Mouse (Mus musculus) c-Kit-positive CD71-negative TER-119-negative erythroid progenitor cells, embryonic 14.5 days (primary cell): ENCODE measurements around the gene Pfdn5.
A peak's percentile ranks its signal among the peaks of the same experiment; 100 is the strongest.

Experiments used
- DNase-seq: peaks from one replicate; pipeline ENCODE4 v3.0.0-alpha.2; 2013; ENCODE audit warnings: low read depth

Pfdn5 gene

GRCm38 (mm10) chr15:102326022-102326576 lies at the start of gene Pfdn5:
Pfdn5 (plus strand) TSS chr15:102326116.
- peak; percentile 81 for DNase-seq

GRCm38 (mm10) chr15:102278726-102279091 lies 47.2 kb upstream of the Pfdn5 start:
- DNase-seq: no peak

DNA sequence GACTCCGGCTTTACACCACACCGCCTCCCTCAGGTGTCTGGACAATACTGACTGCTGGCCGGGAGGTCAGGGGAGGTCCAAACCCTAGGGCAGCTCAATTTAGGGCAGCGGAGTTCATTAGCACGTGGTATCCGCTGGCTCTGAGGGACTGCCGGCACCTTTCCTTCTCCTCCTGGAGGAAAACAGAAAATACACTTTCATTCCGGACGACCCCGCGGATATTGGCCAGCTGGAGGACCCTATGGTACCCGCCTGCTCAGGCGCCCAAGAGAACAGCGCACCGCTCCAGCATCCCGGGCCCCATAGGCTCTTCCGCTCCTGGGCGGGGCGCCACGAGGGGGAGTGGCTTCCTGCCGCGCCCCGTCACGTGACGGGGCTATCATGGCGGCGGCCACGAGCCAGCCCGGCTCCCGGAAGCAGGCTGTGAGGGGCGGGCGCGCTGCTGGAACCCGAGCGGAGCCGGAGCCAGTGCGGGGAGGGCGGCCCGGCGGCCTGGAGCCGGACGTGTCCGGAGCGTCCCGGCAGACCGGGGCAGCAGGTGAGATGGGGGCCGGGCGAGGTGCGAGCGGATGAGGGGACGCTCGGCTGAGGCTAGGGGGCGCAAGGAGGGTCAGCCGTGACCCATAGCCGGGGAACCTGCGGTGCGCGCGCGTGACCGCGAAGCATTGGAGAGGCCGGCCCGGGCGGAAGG lies 46.7 kb upstream of the Pfdn5 start, which contains the start of gene Mfsd5:
Gene Mfsd5, plus strand, starts transcription at position 363 of the 691 bp plus-strand sequence.
- DNase-seq: peak; percentile 76

DNA sequence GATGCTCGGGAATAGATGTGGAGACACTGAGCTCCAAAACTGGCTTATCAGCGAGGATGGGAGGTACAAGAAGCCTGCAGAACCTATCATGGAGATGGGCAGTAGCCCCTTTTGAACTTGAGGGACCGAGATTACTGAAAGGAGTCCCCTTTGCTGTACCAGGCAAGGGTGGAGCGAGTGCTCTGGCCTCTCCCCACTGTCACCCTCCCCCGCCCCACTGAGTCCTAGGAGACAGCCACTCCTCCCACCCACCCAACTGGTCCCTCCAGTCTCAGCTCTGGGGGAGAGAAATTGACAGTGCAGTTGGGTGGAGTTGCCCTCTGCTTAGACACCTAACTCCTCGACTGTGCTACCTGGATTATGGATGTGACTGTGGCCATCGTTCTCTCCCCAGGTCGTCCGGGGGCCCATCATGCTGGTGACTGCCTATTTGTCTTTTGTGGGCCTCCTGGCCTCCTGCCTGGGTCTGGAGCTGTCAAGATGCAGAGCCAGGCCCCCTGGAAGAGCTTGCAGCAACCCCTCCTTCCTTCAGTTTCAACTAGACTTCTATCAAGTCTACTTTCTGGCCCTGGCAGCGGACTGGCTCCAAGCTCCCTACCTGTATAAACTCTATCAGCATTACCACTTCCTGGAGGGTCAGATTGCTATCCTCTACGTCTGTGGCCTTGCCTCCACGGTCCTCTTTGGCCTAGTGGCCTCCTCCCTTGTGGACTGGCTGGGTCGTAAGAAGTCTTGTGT lies 46.0 kb upstream of the Pfdn5 start:
- no peak for DNase-seq

GRCm38 (mm10) chr15:102280623-102281022 lies 45.3 kb upstream of the Pfdn5 start:
- DNase-seq: no peak

GRCm38 (mm10) chr15:102282463-102283292 lies 43.2 kb upstream of the Pfdn5 start:
- DNase-seq: no peak

- no peak for DNase-seq
Observed at GRCm38 (mm10) chr15:102283648-102284047, 42.3 kb upstream of the Pfdn5 start.

GRCm38 (mm10) chr15:102287395-102287794 lies 38.5 kb upstream of the Pfdn5 start:
- peak; percentile 50 for DNase-seq

DNA sequence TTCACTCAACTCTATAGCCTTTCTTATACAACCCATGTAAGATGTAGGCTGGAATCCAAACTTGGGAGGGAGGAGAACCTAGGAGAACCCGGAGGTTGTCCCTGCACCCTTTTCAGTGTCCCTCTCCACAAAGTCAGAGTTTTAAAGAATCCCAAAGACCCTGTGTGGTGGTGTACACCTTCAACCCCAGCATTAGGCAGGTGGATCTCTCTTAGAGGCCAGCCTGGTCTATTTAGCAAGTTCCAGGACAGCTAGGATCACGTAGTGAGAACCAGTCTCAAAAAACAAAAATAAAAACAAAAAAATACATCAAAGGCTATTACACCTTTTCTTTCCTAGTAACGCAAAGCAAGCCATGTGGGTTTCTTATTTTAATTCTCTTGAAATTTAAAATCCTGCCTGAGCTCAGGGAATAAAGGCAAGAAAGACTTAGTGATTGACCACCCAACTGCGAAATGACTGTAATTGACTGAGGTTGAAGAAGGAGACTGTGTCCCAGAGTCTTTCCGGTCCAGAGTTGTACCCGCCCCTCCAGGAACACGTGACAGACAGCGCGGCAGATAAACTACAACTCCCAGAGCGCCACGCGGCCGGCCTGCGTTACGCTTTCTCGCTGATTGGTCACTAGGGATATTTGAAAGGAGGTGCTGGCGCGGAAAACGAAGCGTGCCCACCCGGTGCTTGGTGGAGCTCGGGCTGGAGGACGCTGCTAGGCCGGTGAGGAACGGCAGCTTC lies 30.1 kb upstream of the Pfdn5 start, which contains the start of gene Espl1:
Gene Espl1, plus strand, starts transcription at position 634 of the 735 bp plus-strand sequence.
- peak; percentile 94 for DNase-seq

DNA sequence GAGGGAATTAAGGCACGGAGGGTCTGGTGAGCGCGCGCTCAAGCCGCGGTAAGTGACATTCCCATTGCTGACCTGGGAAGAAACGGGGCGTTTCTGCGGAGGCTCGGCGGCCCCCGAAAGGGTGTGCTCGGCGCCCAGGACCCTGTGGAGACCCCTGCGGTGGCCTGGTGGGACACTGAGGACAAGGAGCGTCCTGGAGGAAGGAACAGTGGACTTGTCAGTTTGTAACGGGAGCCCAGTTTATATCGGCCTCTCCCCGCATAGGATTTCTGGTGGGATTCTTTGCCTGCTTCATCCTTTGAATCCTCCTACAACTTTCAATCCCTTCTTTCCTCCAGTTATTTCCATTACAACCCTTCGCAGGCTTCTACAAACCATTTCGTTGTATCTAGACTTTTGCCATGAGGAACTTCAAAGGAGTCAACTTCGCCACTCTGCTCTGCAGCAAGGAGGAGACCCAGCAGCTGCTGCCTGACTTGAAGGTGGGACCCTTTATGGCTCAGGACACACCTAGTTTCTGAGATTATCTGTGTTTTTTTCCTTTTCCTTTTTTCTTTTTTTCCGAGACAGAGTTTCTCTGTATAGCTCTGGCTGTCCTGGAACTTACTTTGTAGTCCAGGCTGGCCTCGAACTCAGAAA lies 29.4 kb upstream of the Pfdn5 start:
- no peak for DNase-seq

GRCm38 (mm10) chr15:102302542-102302941 lies 23.4 kb upstream of the Pfdn5 start:
- no peak for DNase-seq

- no peak for DNase-seq
Observed at GRCm38 (mm10) chr15:102308717-102309116, 17.2 kb upstream of the Pfdn5 start.

DNA sequence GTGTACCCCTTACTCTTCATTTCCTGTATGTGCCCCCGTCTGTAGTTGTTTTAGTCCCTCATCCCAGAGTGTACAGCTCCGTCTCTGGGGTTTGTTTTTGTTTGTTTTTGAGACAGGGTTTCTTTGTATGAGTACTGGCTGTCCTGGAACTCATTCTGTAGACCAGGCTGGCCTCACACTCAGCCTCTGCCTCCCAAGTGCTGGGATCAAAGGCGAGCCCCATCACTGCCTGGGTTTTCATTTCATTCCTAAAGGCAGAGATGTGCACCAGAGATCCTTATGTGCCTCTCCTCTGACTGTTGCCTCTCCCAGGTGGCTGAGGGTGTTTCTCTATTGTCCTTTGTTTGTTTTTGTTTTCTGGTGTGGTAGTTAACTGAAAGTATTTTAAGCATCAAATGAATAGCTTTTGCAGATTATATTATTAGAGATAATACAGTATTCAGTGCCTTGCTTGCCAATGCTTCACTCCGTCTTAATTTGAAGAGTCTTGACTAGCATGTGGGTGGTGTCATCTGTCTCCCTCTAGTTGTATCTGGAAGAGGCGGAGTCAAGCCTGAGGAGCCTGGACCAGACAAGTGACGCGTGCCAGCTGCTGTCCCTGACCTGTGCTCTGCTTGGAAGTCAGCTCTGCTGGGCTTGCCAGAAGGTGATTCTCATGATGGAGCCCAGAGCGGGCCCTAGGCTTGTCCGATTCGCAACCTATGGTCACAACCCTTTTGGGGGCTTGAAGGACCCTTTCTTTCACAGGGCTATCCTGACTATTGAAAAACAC lies 15.7 kb upstream of the Pfdn5 start:
- DNase-seq: no peak

DNA sequence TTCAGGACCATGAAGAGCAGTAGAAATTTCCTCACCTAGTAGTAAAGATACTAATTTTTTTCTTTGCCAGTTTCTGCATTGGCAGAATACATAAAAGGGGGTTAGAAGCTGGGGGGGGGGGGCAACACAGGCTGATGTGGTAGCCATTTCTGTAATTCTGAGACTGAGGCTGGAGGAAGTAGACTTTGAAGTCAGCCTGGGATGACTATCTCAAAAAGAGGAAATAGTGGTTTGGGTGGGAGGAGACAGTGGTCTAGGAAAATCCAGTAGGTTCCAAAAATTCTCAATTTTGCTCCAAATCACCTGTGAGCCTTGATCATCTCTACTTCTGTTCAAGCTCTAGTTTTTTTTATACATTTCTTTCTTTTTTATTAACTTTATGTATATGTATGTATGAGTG lies 14.4 kb upstream of the Pfdn5 start:
- no peak for DNase-seq

- DNase-seq: no peak
Observed at GRCm38 (mm10) chr15:102315292-102315691, 10.6 kb upstream of the Pfdn5 start.

DNA sequence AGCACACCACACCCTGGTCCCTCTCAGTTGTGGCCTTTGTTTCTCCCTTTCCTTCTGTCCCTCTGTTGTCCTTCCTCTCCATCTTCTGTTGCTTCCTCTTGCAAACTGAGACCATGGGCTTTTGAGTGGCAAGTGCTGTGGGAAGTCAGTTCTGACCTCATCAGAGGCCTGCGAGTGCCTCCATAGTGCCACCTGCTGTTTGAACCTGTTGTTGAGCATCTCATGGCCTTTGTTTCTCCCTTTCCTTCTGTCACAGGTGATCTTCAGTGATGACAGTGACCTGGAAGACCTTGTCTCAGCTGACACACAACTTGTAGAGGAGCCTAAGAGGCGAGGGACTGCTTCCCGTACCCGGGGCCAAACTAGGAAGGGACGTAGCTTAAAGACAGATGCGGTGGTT lies 9.7 kb upstream of the Pfdn5 start:
- DNase-seq: peak; percentile 50

GRCm38 (mm10) chr15:102324654-102325473 lies 1.1 kb upstream of the Pfdn5 start:
- DNase-seq: no peak

DNA sequence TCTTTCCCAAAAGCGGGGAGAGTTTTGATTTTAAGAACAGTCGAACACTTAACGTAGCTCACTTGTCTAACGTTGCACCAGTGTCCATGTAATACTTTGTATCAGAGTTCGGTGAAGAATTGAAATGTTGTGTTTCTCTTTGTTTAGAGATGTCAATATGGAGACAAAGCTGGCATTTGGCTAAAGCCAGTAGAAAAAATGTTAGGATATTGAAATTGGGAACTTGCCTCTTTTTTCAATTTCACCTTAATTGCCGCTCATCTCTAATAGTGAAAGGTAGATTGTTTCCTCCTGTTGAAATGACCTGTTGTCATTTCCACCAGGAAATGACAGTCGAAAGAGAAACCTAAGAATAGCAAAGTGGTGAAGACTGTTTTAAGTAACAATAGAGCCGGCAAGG lies 976 bp downstream of the Pfdn5 start:
- DNase-seq: no peak

DNA sequence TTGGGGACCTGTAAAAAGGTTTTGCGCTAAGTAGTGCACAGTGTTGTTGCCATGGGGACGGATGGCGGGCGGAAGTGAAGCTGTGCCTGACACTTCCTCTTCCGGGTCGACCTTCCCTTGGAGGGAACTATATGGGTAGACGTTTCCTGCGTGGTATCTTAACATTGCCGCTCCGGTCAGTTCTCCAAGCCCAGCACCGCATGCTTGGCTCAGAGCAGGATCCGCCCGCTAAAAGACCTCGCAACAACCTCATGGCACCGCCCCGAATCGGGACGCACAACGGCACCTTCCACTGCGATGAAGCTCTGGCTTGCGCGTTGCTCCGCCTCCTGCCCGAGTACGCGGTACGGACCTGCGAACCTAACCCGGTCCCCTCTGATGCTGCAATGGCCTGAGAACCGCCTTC lies 5.7 kb downstream of the Pfdn5 start, which contains the start of gene Myg1:
Gene Myg1, plus strand, starts transcription at position 100 of the 406 bp plus-strand sequence.
- no peak for DNase-seq
